Mouse (Mus musculus): ENCODE data around the gene Pnn.

- TF ChIP-seq CTCF (IDR thresholded peaks at IDR 0.05; ENCODE audit: low read depth, low read length) (no peak; the same call in 1 of the 2 replicates), POLR2A (IDR thresholded peaks at IDR 0.05; ENCODE audit: borderline replicate concordance, low read depth, low read length) (0 out of 2 replicates have a peak, but pooled peaks have one; percentile 27)
Measured at GRCm38 (mm10) chr12:59066448-59067077, at the start of gene Pnn.

All from bone marrow macrophage, adult 2 months (primary cell).